Mouse (Mus musculus) brain, embryonic 18.5 days (tissue): ENCODE measurements around the gene Ctsr.
"Not testable (repeated sequence)": the region's sequence is repeated elsewhere in the genome, so short reads cannot be mapped to it uniquely, and the experiment has no call there.

Experiments
- DNase-seq: peaks from one replicate; pipeline ENCODE4 v3.0.0-alpha.2; 2012; ENCODE audit warnings: low read depth, low spot score

Gene Ctsr

DNA sequence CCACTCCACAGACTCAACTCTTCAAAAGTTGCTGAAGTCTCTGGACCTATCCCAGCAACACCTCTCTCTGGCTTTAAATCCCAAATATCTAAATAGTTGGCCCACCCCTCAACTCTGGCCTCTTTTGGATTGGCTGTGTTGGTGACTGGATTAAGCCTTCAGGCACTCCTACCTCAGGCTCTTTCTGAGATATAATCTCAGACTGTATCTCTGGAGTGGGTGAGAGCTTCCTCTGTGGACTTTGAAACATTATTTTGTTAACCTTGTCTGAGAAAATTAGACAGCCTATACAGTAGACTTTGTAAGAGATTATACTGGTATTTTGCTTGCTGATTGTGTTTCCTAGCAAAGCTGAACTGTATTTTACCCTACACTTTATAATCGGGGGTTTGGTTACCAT lies at the start of gene Ctsr:
Ctsr (minus strand) TSS at position 101 of the 400 bp plus-strand sequence.
- no peak for DNase-seq

DNA sequence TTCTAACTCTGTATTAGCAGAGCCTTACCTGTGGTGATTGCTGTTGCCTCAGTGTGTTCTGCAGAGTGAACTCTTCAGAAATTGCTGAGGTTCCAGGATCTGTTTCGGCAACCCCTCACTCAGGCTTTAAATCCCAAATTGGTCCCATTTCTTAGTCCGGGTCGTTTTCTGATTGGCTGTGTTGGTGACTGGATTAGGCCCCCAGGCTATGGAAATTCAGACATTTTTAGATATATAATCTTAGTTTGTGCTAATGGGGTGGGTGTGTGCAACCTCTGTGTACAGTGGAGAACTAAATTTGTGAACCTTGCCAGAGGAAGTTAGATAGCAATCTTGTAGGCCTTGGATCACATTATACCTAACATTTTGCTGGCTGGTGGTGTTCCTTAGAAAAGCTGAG lies 39.3 kb upstream of the Ctsr start, which contains the start of gene Cts6:
Cts6 (minus strand) TSS at position 101 of the 400 bp plus-strand sequence.
- no peak for DNase-seq

GRCm38 (mm10) chr13:61185151-61185933 lies 21.3 kb upstream of the Ctsr start:
- not testable (repeated sequence) for DNase-seq

GRCm38 (mm10) chr13:61164622-61165021 lies 566 bp upstream of the Ctsr start:
- no peak for DNase-seq
